Mouse (Mus musculus): ENCODE results near the gene Hist1h2bc.

DNA sequence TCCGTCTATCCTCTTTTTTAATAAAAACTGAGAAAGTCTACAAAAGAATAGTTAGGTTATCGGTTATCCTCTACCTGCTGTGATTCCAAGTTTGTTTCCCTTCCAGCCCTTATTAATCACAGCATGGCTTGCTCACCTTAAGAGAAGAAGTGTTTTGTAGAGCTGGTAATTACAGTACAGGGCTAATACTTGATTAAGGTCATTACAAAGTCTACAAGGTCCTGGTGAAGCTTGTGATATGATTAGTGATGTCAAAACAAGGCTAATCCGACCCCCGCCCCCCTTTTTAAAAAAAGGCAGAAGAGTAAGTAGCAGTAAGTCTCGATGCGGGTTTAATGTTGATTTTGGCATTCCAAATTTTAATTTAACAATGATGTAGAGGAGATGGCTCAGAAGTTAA lies 15.0 kb downstream of the Hist1h2bc start:
- TF ChIP-seq CTCF (IDR thresholded peaks at IDR 0.05; ENCODE audit: control insufficient read depth, insufficient read depth, low read length) (no peak), POLR2A (IDR thresholded peaks at IDR 0.05; ENCODE audit: borderline replicate concordance, control insufficient read depth, low read depth, low read length) (no peak)

All from bone marrow, adult 2 months (tissue).